Mouse (Mus musculus): ENCODE data around the gene Dab2ip.

GRCm38 (mm10) chr2:35761458-35761857 is 203.4 kb downstream of the Dab2ip start:
- no peak for TF ChIP-seq CTCF (IDR thresholded peaks at IDR 0.05; ENCODE audit: low read depth, low read length)
- TF ChIP-seq GATA1 (IDR thresholded peaks at IDR 0.05; ENCODE audit: borderline replicate concordance, low read length) = no peak
- TF ChIP-seq TAL1 (conservative IDR thresholded peaks at IDR 0.05; ENCODE audit: low read depth, low read length) = no peak
- TF ChIP-seq GATA2 (IDR thresholded peaks at IDR 0.05; ENCODE audit: borderline replicate concordance, low read depth, low read length) = no peak

Measured in G1E (cell line).